Mouse (Mus musculus): ENCODE measurements around the gene Chac2.
"Not testable (repeated sequence)": the region's sequence is repeated elsewhere in the genome, so short reads cannot be mapped to it uniquely, and the experiment has no call there.

- TF ChIP-seq CTCF (conservative IDR thresholded peaks at IDR 0.05; ENCODE audit: low read length); POU5F1 (IDR thresholded peaks at IDR 0.05; ENCODE audit: borderline replicate concordance, low read length); NANOG (IDR thresholded peaks at IDR 0.05; ENCODE audit: borderline replicate concordance, low read length): not testable (repeated sequence)
Observed at GRCm38 (mm10) chr11:31009668-31010067, 23.5 kb upstream of the Chac2 start.
